Mouse (Mus musculus): ENCODE data around the gene Crbn.

DNA sequence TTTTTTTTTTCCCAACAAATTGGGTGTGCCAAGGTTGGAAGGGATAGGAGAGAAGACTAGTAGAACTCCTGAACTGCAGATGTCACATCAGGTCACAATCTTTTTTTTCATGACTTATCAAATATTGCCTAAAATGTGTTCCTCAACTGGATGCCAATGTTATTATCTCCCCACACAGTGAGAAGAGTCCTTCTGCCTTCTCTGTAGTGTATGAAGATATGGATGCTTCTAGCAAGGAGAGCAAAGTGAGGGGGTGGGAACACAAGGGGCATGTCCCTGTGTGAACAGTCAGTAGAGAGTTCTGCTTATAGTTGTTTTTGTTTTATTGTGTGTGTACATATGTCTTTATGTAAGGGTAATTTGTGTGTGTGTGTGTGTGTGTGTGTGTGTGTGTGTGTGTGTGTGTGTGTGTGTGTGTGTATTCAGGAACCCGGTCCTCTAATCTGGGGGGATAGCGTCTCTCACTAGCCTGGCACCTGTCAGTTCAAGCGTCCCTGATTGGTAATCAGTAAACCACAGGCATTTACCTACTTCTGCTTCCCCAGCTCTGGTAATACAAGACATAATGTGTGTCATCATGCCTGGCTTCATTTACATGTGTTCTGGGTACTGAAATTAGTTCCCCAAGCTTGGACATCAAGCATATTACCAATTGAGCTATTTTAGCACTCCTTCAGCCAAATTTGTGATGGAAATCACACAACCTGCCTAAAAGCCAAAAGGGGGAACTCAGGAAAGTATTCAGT, 39.2 kb downstream of the Crbn start:
- TF ChIP-seq POLR2A (IDR thresholded peaks at IDR 0.05; ENCODE audit: borderline replicate concordance, extremely low read depth, insufficient read depth, insufficient read length, poor library complexity, severe bottlenecking) (no peak), CTCF (IDR thresholded peaks at IDR 0.05; ENCODE audit: borderline replicate concordance, extremely low read depth, insufficient read depth, insufficient read length) (no peak)

Measured in brain, embryonic 14.5 days (tissue).